Mouse (Mus musculus) duodenum, adult 2 months (tissue): Measurements from ENCODE around the gene Lhfpl2. TPM values are rescaled to one million over a fixed set of nuclear protein-coding genes. Genes with fewer than 3 reads are reported as not detected.

Experiments
- polyA plus RNA-seq: library from polyadenylated mRNA; depleted of rRNA; stranded (reverse); fragments of >200 nt; gene quantifications from 2 replicates; pipeline ENCODE4 v1.2.3, GENCODE M21; 2012; ENCODE audit warnings: low replicate concordance; rRNA removed

Lhfpl2 gene
- 5.6 and 12.9 TPM in 2 replicates for polyA plus RNA-seq

GRCm38 (mm10) chr13:94057563-94058560, at the start of gene Lhfpl2:
Lhfpl2 (plus strand) TSS chr13:94057796.

Other genes starting within 250 kb of the Lhfpl2 start
- gene Scamp1, start 228.1 kb downstream of the Lhfpl2 start, polyA plus RNA-seq = 8.1 and 8.2 TPM in 2 replicates